ENCODE assay signal across 9 mouse cellular contexts in the genomic region with DNA sequence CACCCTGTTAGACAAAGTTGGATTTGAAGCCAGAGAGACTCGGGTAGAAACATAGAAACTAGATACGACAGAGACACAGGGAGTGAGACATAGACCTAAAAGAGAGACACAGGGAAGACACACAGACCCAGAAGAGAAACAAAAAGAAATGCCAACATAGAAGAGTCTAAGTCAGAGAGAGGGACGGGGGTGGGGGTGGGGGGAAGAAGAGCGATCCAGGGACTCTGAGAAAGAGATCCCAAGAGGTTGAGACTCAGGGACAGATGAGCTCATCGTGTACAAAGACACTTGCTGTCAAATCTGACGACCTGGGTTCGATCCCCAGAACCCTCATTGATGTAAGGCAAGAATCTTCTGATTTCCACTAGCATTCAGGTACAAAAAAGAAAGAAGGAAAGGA. TPM values are rescaled to one million over a fixed set of nuclear protein-coding genes. Genes with fewer than 3 reads are reported as not detected.
A peak's percentile ranks its signal among the peaks of the same experiment; 100 is the strongest.
DNase-seq lines count a peak whose midpoint lies in the region; ATAC-seq and TF ChIP-seq lines count a peak whose summit lies in the region.
"Had no signal": no experiment of that assay in that cellular context is flagged by ENCODE, and none has a peak within 500 bp of the region (broad histone marks: within the 10 kb centered on the region; RNA-seq: fewer than 3 reads in every experiment).

No protein-coding gene starts in this region.

- no peak for TF ChIP-seq CTCF in embryonic fibroblast, embryonic 13.5 days (IDR thresholded peaks at IDR 0.05; ENCODE audit: borderline replicate concordance, insufficient read depth, low read length)

- no peak overlapping the region for H3K27ac ChIP-seq in lung, embryonic 15.5 days
- no peak overlapping the region for H3K27ac ChIP-seq in embryonic fibroblast, embryonic 13.5 days (ENCODE audit: insufficient read depth, low read length)
- H3K27ac ChIP-seq in intestine, embryonic 15.5 days: no peak overlapping the region
- H3K27ac ChIP-seq in neural tube, embryonic 13.5 days (replicated peaks): no peak overlapping the region

- peak overlapping the region; percentile 25 for H3K9ac ChIP-seq in lung, embryonic 15.5 days
- H3K9ac ChIP-seq in intestine, embryonic 15.5 days: peak overlapping the region; percentile 53
- H3K9ac ChIP-seq in neural tube, embryonic 13.5 days: no peak overlapping the region

- DNase-seq in lung, postnatal 36 days: no peak
- DNase-seq in gastrocnemius, postnatal 4 days (ENCODE audit: low spot score in 2 of 2): no peak
- no peak for DNase-seq in cerebellum, adult 9-11 months
- no peak for DNase-seq in layer of hippocampus, adult 18-20 months (ENCODE audit: low spot score in 2 of 2)

- TF ChIP-seq POLR2A in embryonic fibroblast, embryonic 13.5 days (IDR thresholded peaks at IDR 0.05; ENCODE audit: low read depth, low read length): no peak

- 14% methylated on average over 7 of the region's 7 CpGs for WGBS in lung, embryonic 15.5 days
- WGBS in intestine, embryonic 15.5 days: 17% methylated on average over 7 of the region's 7 CpGs
- 13% methylated on average over 7 of the region's 7 CpGs for WGBS in neural tube, embryonic 13.5 days

- peak overlapping the region; percentile 79 for H3K4me2 ChIP-seq in lung, embryonic 15.5 days
- peak overlapping the region; percentile 82 for H3K4me2 ChIP-seq in intestine, embryonic 15.5 days (replicated peaks)
- H3K4me2 ChIP-seq in neural tube, embryonic 13.5 days: peak overlapping the region; percentile 45

- H3K9me3 ChIP-seq in lung, embryonic 15.5 days: no peaks in the 10 kb centered on the region
- H3K9me3 ChIP-seq in intestine, embryonic 15.5 days: no peaks in the 10 kb centered on the region
- no peaks in the 10 kb centered on the region for H3K9me3 ChIP-seq in neural tube, embryonic 13.5 days

- H3K4me1 ChIP-seq in lung, embryonic 15.5 days: peaks cover 16% of the 10 kb centered on the region
- no peaks in the 10 kb centered on the region for H3K4me1 ChIP-seq in embryonic fibroblast, embryonic 13.5 days (ENCODE audit: control insufficient read depth, insufficient read depth, low read length)
- peaks cover 18% of the 10 kb centered on the region for H3K4me1 ChIP-seq in intestine, embryonic 15.5 days (replicated peaks)
- H3K4me1 ChIP-seq in neural tube, embryonic 13.5 days (replicated peaks): peaks cover 21% of the 10 kb centered on the region

- no peaks in the 10 kb centered on the region for H3K36me3 ChIP-seq in lung, embryonic 15.5 days
- no peaks in the 10 kb centered on the region for H3K36me3 ChIP-seq in intestine, embryonic 15.5 days
- H3K36me3 ChIP-seq in neural tube, embryonic 13.5 days: no peaks in the 10 kb centered on the region; the same call in none of the 2 replicates

- peaks cover 41% of the 10 kb centered on the region for H3K27me3 ChIP-seq in lung, embryonic 15.5 days
- peaks cover 19% of the 10 kb centered on the region for H3K27me3 ChIP-seq in intestine, embryonic 15.5 days (replicated peaks)
- H3K27me3 ChIP-seq in neural tube, embryonic 13.5 days: peaks cover 65% of the 10 kb centered on the region

- no peak for ATAC-seq in lung, embryonic 15.5 days (ENCODE audit: borderline replicate concordance, extremely low read depth, low FRiP score, low TSS enrichment)
- ATAC-seq in intestine, embryonic 15.5 days: no peak
- ATAC-seq in neural tube, embryonic 13.5 days (ENCODE audit: low read depth): no peak

- peak overlapping the region; percentile 44 for H3K4me3 ChIP-seq in lung, embryonic 15.5 days
- peak overlapping the region; percentile 48 for H3K4me3 ChIP-seq in embryonic fibroblast, embryonic 13.5 days (ENCODE audit: insufficient read depth, low read length)
- peak overlapping the region; percentile 57 for H3K4me3 ChIP-seq in intestine, embryonic 15.5 days (replicated peaks)
- peak overlapping the region; percentile 29; the same call in 1 of the 2 replicates for H3K4me3 ChIP-seq in neural tube, embryonic 13.5 days

RNA-seq across cellular contexts. Expression of gene Phldb3, which starts 1.1 kb away (rescaled TPM):
- polyA plus RNA-seq in lung, embryonic 15.5 days (2015; fragmentation: Nextera tagmentation; extraction: Ambion mirVana): 0.15 and 0.21 TPM in 2 replicates
- 0.76 and 0.97 TPM in 2 replicates for polyA plus RNA-seq in embryonic fibroblast, embryonic 13.5 days (2011; ENCODE audit: insufficient read length, low read depth, missing spikeins)
- 0.35 and 0.39 TPM in 2 replicates for polyA plus RNA-seq in intestine, embryonic 15.5 days (2015; fragmentation: Nextera tagmentation; extraction: Ambion mirVana)
- not detected in 2 replicates for polyA plus RNA-seq in neural tube, embryonic 13.5 days (2015; fragmentation: Nextera tagmentation; extraction: Ambion mirVana)
- 1 to 10 TPM in 1 of 2 experiments, under 1 TPM in 1; 0.98 to 1.6 TPM for total RNA-seq in gastrocnemius, postnatal 4 days (2021)
- under 1 TPM; 0.17 to 0.63 TPM for total RNA-seq in layer of hippocampus, adult 18-20 months (2021)

RNA-seq across cellular contexts. Expression of gene Zfp575, which starts 24.3 kb away (rescaled TPM):
- polyA plus RNA-seq in lung, embryonic 15.5 days (2015; fragmentation: Nextera tagmentation; extraction: Ambion mirVana): 2.8 and 3.0 TPM in 2 replicates
- polyA plus RNA-seq in embryonic fibroblast, embryonic 13.5 days (2011; ENCODE audit: insufficient read length, low read depth, missing spikeins): 2.3 and 2.6 TPM in 2 replicates
- 3.2 and 3.6 TPM in 2 replicates for polyA plus RNA-seq in intestine, embryonic 15.5 days (2015; fragmentation: Nextera tagmentation; extraction: Ambion mirVana)
- 7.7 and 8.4 TPM in 2 replicates for polyA plus RNA-seq in neural tube, embryonic 13.5 days (2015; fragmentation: Nextera tagmentation; extraction: Ambion mirVana)
- total RNA-seq in gastrocnemius, postnatal 4 days (2021): 1 to 10 TPM; 1.5 to 1.9 TPM
- total RNA-seq in layer of hippocampus, adult 18-20 months (2021): 1 to 10 TPM; 5.7 TPM

RNA-seq across cellular contexts. Expression of gene Ethe1, which starts 24.4 kb away (rescaled TPM):
- polyA plus RNA-seq in lung, embryonic 15.5 days (2015; fragmentation: Nextera tagmentation; extraction: Ambion mirVana): 23.8 and 24.2 TPM in 2 replicates
- polyA plus RNA-seq in embryonic fibroblast, embryonic 13.5 days (2011; ENCODE audit: insufficient read length, low read depth, missing spikeins): 11.3 and 16.2 TPM in 2 replicates
- polyA plus RNA-seq in intestine, embryonic 15.5 days (2015; fragmentation: Nextera tagmentation; extraction: Ambion mirVana): 35.7 and 36.7 TPM in 2 replicates
- 18.1 and 21.9 TPM in 2 replicates for polyA plus RNA-seq in neural tube, embryonic 13.5 days (2015; fragmentation: Nextera tagmentation; extraction: Ambion mirVana)
- total RNA-seq in gastrocnemius, postnatal 4 days (2021): 1 to 10 TPM; 8.0 to 9.1 TPM
- 10 to 100 TPM; 11.8 to 13.3 TPM for total RNA-seq in layer of hippocampus, adult 18-20 months (2021)

RNA-seq across cellular contexts. Expression of gene Lypd3, which starts 24.6 kb away (rescaled TPM):
- 0.18 and 0.40 TPM in 2 replicates for polyA plus RNA-seq in lung, embryonic 15.5 days (2015; fragmentation: Nextera tagmentation; extraction: Ambion mirVana)
- polyA plus RNA-seq in embryonic fibroblast, embryonic 13.5 days (2011; ENCODE audit: insufficient read length, low read depth, missing spikeins): not detected in 2 replicates
- polyA plus RNA-seq in intestine, embryonic 15.5 days (2015; fragmentation: Nextera tagmentation; extraction: Ambion mirVana): 0.44 and 0.64 TPM in 2 replicates
- polyA plus RNA-seq in neural tube, embryonic 13.5 days (2015; fragmentation: Nextera tagmentation; extraction: Ambion mirVana): 0.22 and 0.23 TPM in 2 replicates
- not detected for total RNA-seq in gastrocnemius, postnatal 4 days (2021)
- 1 to 10 TPM in 1 of 2 experiments, under 1 TPM in 1; 0.57 to 1.3 TPM for total RNA-seq in layer of hippocampus, adult 18-20 months (2021)
- total RNA-seq: gastrocnemius, adult 18-20 months had no signal
